Mouse (Mus musculus): ENCODE results near the gene Gm12248. TPM values are rescaled to one million over a fixed set of nuclear protein-coding genes. Genes with fewer than 3 reads are reported as not detected.

The Gm12248 gene
- total and polyA plus RNA-seq, 3 experiments: 0.05 to 0.90 TPM; not detected in 1

DNA sequence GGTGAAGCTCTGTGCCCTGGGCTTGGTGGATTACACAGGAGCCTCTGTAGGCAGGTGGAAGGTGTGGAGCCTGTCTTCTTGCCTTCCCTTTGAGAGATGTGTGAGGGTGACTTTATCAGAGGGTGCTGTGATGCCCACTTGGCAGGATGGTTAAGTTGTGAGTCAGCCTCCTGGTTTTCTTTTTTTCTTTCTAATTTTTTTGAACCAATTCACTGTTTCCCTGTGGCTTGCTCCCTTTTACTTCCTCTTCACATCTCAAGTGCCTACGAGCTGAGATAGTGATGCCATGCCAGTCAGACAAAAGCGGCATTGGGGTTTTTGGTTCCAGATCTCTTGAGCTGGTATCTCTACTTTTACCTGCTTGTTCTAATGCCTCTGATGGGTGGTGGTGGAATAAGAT lies 68.3 kb downstream of the Gm12248 start:
- DNase-seq (ENCODE audit: low spot score): no peak
- no peak for ATAC-seq (ENCODE audit: extremely low read depth, insufficient number of reproducible peaks, low FRiP score, poor library complexity, severe bottlenecking)
- no peak for TF ChIP-seq CTCF (IDR thresholded peaks at IDR 0.05; ENCODE audit: low read depth, low read length)
- no peak for TF ChIP-seq POLR2AphosphoS5 (IDR thresholded peaks at IDR 0.05; ENCODE audit: insufficient replicate concordance, low read depth, low read length)
- no peak for TF ChIP-seq GATA2 (IDR thresholded peaks at IDR 0.05; ENCODE audit: borderline replicate concordance, low read depth, low read length)
- TF ChIP-seq TAL1 (conservative IDR thresholded peaks at IDR 0.05; ENCODE audit: low read depth, low read length): no peak
- no peak for TF ChIP-seq GATA1 (IDR thresholded peaks at IDR 0.05; ENCODE audit: borderline replicate concordance, low read length)
- peaks cover 76% of the 10 kb centered on the region for H3K36me3 ChIP-seq (replicated peaks)
- no peak overlapping the region for H3K4me3 ChIP-seq (ENCODE audit: low read depth, low read length)
- H3K4me1 ChIP-seq (ENCODE audit: insufficient read depth, low read depth, low read length): peaks cover 70% of the 10 kb centered on the region
- H3K27me3 ChIP-seq (ENCODE audit: insufficient read depth, low read length): no peaks in the 10 kb centered on the region
- no peaks in the 10 kb centered on the region for H3K9me3 ChIP-seq (replicated peaks)

DNA sequence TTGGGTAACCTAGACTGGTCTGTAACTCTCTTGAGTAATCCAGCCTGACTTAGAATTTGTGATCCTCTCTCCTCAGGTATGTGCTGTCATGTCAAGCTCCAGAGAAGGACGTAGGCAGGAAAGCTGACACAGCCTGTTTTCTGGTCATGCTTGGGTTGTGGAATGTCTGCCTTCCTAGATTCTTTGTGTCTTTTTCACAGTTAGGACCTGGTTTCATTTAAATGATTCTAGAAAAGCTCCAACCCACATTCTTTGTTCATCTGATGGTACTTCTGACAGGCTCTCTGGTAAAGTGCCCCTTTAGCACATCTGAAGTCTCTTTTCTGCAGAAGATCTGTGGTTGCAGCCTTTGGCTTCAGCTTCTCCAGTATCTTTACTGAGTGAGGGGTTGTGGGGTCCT lies 68.7 kb downstream of the Gm12248 start:
- Histone ChIP-seq H3K27me3 (ENCODE audit: insufficient read depth, low read length) (no peaks in the 10 kb centered on the region), H3K36me3 (replicated peaks) (peaks cover 73% of the 10 kb centered on the region), H3K9me3 (replicated peaks) (no peaks in the 10 kb centered on the region), H3K4me1 (ENCODE audit: insufficient read depth, low read depth, low read length) (peaks cover 69% of the 10 kb centered on the region), H3K4me3 (ENCODE audit: low read depth, low read length) (no peak overlapping the region)
- TF ChIP-seq GATA2 (IDR thresholded peaks at IDR 0.05; ENCODE audit: borderline replicate concordance, low read depth, low read length) (no peak), GATA1 (IDR thresholded peaks at IDR 0.05; ENCODE audit: borderline replicate concordance, low read length) (no peak), POLR2AphosphoS5 (IDR thresholded peaks at IDR 0.05; ENCODE audit: insufficient replicate concordance, low read depth, low read length) (no peak), CTCF (IDR thresholded peaks at IDR 0.05; ENCODE audit: low read depth, low read length) (no peak), TAL1 (conservative IDR thresholded peaks at IDR 0.05; ENCODE audit: low read depth, low read length) (no peak)
- no peak for ATAC-seq (ENCODE audit: extremely low read depth, insufficient number of reproducible peaks, low FRiP score, poor library complexity, severe bottlenecking)
- no peak for DNase-seq (ENCODE audit: low spot score)

DNA sequence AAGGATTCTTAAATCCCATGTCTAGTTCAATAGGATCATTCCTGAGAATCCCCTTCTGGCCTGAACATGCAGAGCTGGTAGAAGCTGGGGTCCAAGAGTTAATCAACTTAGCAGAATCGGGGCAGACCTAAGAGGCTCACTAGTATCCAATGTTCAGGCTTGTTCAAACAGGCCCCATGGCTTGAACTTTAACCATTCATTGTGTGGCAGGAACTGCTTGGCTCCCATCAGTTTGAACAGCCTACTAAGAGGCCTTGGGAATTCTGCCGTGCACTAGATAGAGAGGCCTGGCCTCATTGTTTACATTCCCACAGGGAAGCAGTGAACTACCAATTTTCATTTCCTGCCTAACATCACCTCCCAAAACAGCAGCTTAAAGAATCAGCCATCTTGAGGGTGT lies 71.3 kb downstream of the Gm12248 start:
- Histone ChIP-seq H3K36me3 (replicated peaks) (peaks cover 74% of the 10 kb centered on the region), H3K4me3 (ENCODE audit: low read depth, low read length) (no peak overlapping the region), H3K9me3 (replicated peaks) (no peaks in the 10 kb centered on the region), H3K4me1 (ENCODE audit: insufficient read depth, low read depth, low read length) (peaks cover 78% of the 10 kb centered on the region), H3K27me3 (ENCODE audit: insufficient read depth, low read length) (no peaks in the 10 kb centered on the region)
- DNase-seq (ENCODE audit: low spot score): no peak
- ATAC-seq (ENCODE audit: extremely low read depth, insufficient number of reproducible peaks, low FRiP score, poor library complexity, severe bottlenecking): no peak
- TF ChIP-seq TAL1 (conservative IDR thresholded peaks at IDR 0.05; ENCODE audit: low read depth, low read length) (no peak), CTCF (IDR thresholded peaks at IDR 0.05; ENCODE audit: low read depth, low read length) (no peak), POLR2AphosphoS5 (IDR thresholded peaks at IDR 0.05; ENCODE audit: insufficient replicate concordance, low read depth, low read length) (no peak), GATA2 (IDR thresholded peaks at IDR 0.05; ENCODE audit: borderline replicate concordance, low read depth, low read length) (no peak), GATA1 (IDR thresholded peaks at IDR 0.05; ENCODE audit: borderline replicate concordance, low read length) (no peak)

DNA sequence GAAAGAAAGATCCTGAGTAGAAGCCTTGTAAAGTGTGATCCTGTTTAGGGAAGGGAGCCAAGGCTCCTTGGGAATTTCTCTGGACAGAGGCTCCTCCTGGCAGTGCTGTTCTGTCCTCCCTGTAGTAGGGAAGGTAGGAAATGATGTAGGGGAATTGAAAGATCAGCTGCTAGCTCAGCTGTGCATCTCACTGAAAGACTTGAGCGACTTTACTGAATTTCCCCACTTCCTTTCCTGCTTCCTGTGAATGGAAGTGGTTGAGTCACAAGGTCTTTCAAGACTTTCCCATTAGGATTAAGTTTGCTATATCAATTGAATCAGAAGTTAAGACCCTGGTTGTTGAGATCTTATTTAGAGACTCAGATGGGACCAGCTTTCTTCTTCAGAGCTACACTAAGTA lies 71.8 kb downstream of the Gm12248 start:
- peaks cover 78% of the 10 kb centered on the region for H3K4me1 ChIP-seq (ENCODE audit: insufficient read depth, low read depth, low read length)
- TF ChIP-seq GATA1 (IDR thresholded peaks at IDR 0.05; ENCODE audit: borderline replicate concordance, low read length): no peak
- H3K9me3 ChIP-seq (replicated peaks): no peaks in the 10 kb centered on the region
- no peak for ATAC-seq (ENCODE audit: extremely low read depth, insufficient number of reproducible peaks, low FRiP score, poor library complexity, severe bottlenecking)
- H3K36me3 ChIP-seq (replicated peaks): peaks cover 74% of the 10 kb centered on the region
- no peaks in the 10 kb centered on the region for H3K27me3 ChIP-seq (ENCODE audit: insufficient read depth, low read length)
- H3K4me3 ChIP-seq (ENCODE audit: low read depth, low read length): no peak overlapping the region
- no peak for DNase-seq (ENCODE audit: low spot score)

DNA sequence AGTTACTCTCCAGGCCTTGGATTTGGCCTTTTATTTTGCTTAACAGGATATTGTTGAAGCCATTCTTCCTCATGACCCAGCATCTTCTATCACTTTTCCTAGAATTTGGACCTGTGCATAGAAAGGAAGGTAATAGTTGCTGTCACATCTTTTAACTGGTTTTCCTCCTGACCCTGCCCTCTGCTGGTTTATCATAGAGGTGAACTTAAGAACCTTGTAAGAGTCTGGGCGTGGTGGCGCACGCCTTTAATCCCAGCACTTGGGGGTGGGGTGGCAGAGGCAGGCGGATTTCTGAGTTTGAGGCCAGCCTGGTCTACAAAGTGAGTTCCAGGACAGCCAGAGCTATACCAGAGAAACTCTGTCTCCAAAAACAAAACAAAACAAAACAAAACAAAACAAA lies 74.2 kb downstream of the Gm12248 start:
- peaks cover 59% of the 10 kb centered on the region for H3K36me3 ChIP-seq (replicated peaks)
- DNase-seq (ENCODE audit: low spot score) (no peak), ATAC-seq (ENCODE audit: extremely low read depth, insufficient number of reproducible peaks, low FRiP score, poor library complexity, severe bottlenecking) (no peak)
- no peak overlapping the region for H3K4me3 ChIP-seq (ENCODE audit: low read depth, low read length)
- TF ChIP-seq TAL1 (conservative IDR thresholded peaks at IDR 0.05; ENCODE audit: low read depth, low read length) (no peak), POLR2AphosphoS5 (IDR thresholded peaks at IDR 0.05; ENCODE audit: insufficient replicate concordance, low read depth, low read length) (no peak), CTCF (IDR thresholded peaks at IDR 0.05; ENCODE audit: low read depth, low read length) (no peak), GATA1 (IDR thresholded peaks at IDR 0.05; ENCODE audit: borderline replicate concordance, low read length) (no peak), GATA2 (IDR thresholded peaks at IDR 0.05; ENCODE audit: borderline replicate concordance, low read depth, low read length) (no peak)
- H3K9me3 ChIP-seq (replicated peaks): no peaks in the 10 kb centered on the region
- no peaks in the 10 kb centered on the region for H3K27me3 ChIP-seq (ENCODE audit: insufficient read depth, low read length)
- peaks cover 82% of the 10 kb centered on the region for H3K4me1 ChIP-seq (ENCODE audit: insufficient read depth, low read depth, low read length)

DNA sequence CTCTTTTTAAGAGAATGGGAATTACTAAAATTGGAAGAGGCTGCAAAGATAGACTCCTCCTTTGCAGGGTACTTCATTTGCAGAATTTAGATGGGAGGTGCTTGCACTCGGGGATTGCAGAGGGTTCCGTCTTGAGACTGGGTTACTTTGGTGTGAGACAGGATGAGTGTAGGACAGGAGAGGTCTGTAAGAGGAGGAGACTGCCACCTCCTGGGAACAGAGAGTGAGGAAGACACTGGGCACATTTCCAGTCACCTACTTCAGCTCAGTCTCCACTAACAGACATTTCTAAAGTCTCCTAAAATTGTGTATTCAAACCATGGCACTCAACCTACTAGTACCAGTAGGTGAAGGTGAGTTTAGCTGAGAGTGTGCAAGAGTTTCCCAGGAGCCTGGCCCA lies 74.6 kb downstream of the Gm12248 start:
- Histone ChIP-seq H3K27me3 (ENCODE audit: insufficient read depth, low read length) (no peaks in the 10 kb centered on the region), H3K4me3 (ENCODE audit: low read depth, low read length) (no peak overlapping the region), H3K4me1 (ENCODE audit: insufficient read depth, low read depth, low read length) (peaks cover 84% of the 10 kb centered on the region), H3K9me3 (replicated peaks) (no peaks in the 10 kb centered on the region), H3K36me3 (replicated peaks) (peaks cover 60% of the 10 kb centered on the region)
- DNase-seq (ENCODE audit: low spot score) (no peak), ATAC-seq (ENCODE audit: extremely low read depth, insufficient number of reproducible peaks, low FRiP score, poor library complexity, severe bottlenecking) (peak; percentile 8; the same call in 1 of the 2 replicates)
- TF ChIP-seq TAL1 (conservative IDR thresholded peaks at IDR 0.05; ENCODE audit: low read depth, low read length) (no peak), POLR2AphosphoS5 (IDR thresholded peaks at IDR 0.05; ENCODE audit: insufficient replicate concordance, low read depth, low read length) (no peak), CTCF (IDR thresholded peaks at IDR 0.05; ENCODE audit: low read depth, low read length) (no peak), GATA2 (IDR thresholded peaks at IDR 0.05; ENCODE audit: borderline replicate concordance, low read depth, low read length) (no peak), GATA1 (IDR thresholded peaks at IDR 0.05; ENCODE audit: borderline replicate concordance, low read length) (no peak)

DNA sequence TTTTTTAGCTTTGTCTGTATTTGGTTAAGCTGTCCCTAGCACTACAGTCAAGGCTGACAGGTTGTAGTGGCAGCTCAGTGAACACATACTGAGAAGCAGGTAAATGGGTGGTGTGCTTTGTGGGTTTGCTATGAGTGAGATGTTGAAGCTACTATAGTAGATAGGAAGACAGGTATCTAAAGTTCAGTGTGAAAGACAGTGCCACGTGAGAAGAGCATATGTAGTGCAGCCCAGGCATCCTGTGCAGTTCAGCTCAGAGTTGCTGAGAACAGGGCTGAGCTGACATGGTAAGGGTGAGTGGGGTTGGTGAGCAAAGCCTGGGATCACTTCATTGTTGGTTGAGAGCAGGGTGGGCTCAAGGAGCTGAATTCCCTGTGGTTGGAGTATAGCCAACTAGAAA lies 75.5 kb downstream of the Gm12248 start:
- Histone ChIP-seq H3K4me3 (ENCODE audit: low read depth, low read length) (no peak overlapping the region; the same call in 1 of the 2 replicates), H3K36me3 (replicated peaks) (peaks cover 60% of the 10 kb centered on the region), H3K9me3 (replicated peaks) (no peaks in the 10 kb centered on the region), H3K4me1 (ENCODE audit: insufficient read depth, low read depth, low read length) (peaks cover 90% of the 10 kb centered on the region), H3K27me3 (ENCODE audit: insufficient read depth, low read length) (no peaks in the 10 kb centered on the region)
- DNase-seq (ENCODE audit: low spot score) (no peak), ATAC-seq (ENCODE audit: extremely low read depth, insufficient number of reproducible peaks, low FRiP score, poor library complexity, severe bottlenecking) (no peak)
- no peak for TF ChIP-seq POLR2AphosphoS5 (IDR thresholded peaks at IDR 0.05; ENCODE audit: insufficient replicate concordance, low read depth, low read length)

All from G1E (cell line).